Mouse (Mus musculus): ENCODE results near the gene Deup1. TPM values are rescaled to one million over a fixed set of nuclear protein-coding genes. Genes with fewer than 3 reads are reported as not detected.

Deup1 gene
- total RNA-seq (2015; ENCODE audit: low replicate concordance) (not detected in 2 replicates), total RNA-seq (2017; ENCODE audit: low replicate concordance) (0.28 TPM in 1 of 2 replicates, not detected in the other)

- ATAC-seq (replicated peaks; ENCODE audit: low FRiP score, poor library complexity, severe bottlenecking) = no peak
Measured at GRCm38 (mm10) chr9:15627785-15628287, at the start of gene Deup1. Gene Deup1, minus strand, starts transcription at chr9:15627933.

GRCm38 (mm10) chr9:15672251-15672650 is 44.5 kb upstream of the Deup1 start:
- ATAC-seq (replicated peaks; ENCODE audit: low FRiP score, poor library complexity, severe bottlenecking) = no peak

- ATAC-seq (replicated peaks; ENCODE audit: low FRiP score, poor library complexity, severe bottlenecking) = no peak
Measured at GRCm38 (mm10) chr9:15670002-15670527, 42.3 kb upstream of the Deup1 start.

GRCm38 (mm10) chr9:15669452-15669851 is 41.7 kb upstream of the Deup1 start:
- ATAC-seq (replicated peaks; ENCODE audit: low FRiP score, poor library complexity, severe bottlenecking) = no peak

DNA sequence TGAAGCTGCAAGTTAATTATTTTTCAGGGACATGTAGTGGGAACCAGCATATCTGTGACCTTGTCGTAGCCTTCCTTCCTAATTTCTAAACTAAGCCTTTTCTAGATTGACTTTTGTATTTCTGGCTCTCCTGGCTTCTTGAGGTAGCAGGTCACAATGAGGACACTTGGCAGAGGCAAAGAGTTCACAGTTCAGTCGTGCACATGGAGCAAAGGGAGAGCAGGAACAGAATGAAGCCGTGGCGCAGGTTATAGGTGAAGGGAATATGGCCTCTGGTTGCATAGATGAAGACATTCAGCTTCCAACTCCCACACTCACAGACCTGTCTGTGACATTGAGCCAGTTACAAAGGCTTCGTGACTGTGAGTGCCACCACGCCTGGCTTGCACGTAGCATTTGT is 36.9 kb upstream of the Deup1 start:
- no peak for ATAC-seq (replicated peaks; ENCODE audit: low FRiP score, poor library complexity, severe bottlenecking)

- no peak for ATAC-seq (replicated peaks; ENCODE audit: low FRiP score, poor library complexity, severe bottlenecking)
Measured at GRCm38 (mm10) chr9:15659069-15659468, 31.3 kb upstream of the Deup1 start.

GRCm38 (mm10) chr9:15658236-15658785 is 30.6 kb upstream of the Deup1 start:
- ATAC-seq (replicated peaks; ENCODE audit: low FRiP score, poor library complexity, severe bottlenecking) = no peak

DNA sequence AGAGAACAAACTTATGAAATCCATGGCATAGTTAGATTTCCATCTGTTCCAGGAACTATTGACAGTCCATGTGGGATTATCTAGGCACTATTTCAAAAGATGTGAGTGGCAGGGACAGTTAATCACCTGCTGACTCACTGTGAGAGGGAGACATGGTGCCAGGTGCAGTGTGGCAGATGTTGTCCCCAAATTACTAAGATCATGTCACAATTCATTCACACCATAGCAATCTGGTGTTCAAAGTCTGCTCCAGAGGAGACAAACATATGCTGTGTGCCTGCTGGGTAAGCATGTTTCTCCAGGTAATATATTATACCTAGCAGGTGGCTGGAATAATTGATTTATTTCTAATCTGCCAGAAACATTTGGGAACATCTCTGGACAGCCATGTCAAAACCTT is 25.3 kb upstream of the Deup1 start:
- no peak for ATAC-seq (replicated peaks; ENCODE audit: low FRiP score, poor library complexity, severe bottlenecking)

DNA sequence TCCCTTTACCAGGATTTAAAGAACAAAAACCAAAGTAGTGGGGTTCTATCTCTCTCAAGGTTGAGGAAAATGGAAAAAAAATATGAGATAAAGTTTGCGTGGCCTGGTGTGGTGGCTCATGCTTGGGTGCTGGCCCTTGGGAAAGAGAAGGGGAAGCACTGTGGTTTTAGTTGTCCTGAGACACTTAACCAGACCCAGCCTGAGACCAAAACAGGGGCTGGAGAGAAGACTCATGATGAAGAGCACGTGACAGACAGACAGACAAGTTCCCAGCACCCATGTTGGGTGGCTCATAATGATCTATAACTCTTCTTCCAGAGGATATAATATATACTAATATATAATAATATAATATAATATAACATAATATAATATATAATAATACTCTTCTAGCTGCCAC is 22.2 kb upstream of the Deup1 start:
- ATAC-seq (replicated peaks; ENCODE audit: low FRiP score, poor library complexity, severe bottlenecking) = no peak

- no peak for ATAC-seq (replicated peaks; ENCODE audit: low FRiP score, poor library complexity, severe bottlenecking)
Measured at GRCm38 (mm10) chr9:15627384-15627783, 349 bp downstream of the Deup1 start.

DNA sequence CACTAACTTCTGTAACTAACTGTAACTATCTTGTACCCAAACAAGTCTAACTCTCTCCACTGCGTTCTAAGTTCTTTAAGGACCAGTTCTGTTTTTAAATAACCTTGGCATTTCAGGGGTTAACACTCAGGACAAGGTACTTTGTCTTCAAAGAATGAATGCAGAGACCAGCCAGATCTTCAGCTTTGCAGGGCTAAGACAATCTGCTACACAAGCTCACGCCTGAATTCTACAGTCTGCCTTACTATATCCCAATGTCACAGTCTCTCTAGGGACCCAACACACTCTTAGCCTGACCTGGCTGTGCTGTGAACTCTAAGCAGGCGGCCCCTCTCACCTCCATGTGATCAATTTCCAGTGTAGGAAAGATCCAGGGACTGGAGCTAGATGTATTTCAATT is 3.0 kb downstream of the Deup1 start:
- no peak for ATAC-seq (replicated peaks; ENCODE audit: low FRiP score, poor library complexity, severe bottlenecking)

DNA sequence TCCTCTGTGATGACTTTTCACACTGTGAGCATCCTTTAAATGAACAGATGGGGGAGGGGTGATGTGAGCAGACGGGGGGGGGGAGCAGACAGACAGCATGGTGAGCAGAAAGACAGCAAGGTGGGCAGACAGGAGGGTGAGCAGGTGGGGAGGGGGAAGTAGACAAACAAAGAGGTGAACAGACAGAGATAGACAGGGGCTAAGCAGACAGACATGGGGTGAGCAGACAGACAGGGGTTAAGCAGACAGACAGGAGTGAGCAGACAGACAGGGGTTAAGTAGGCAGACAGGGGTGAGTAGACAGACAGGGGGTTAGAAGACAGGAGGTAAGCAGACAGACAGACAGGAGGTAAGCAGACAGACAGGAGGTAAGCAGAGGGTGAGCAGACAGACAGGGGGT is 8.0 kb downstream of the Deup1 start:
- ATAC-seq (replicated peaks; ENCODE audit: low FRiP score, poor library complexity, severe bottlenecking) = no peak

GRCm38 (mm10) chr9:15619020-15619590 is 8.6 kb downstream of the Deup1 start:
- ATAC-seq (replicated peaks; ENCODE audit: low FRiP score, poor library complexity, severe bottlenecking) = no peak

GRCm38 (mm10) chr9:15617061-15617460 is 10.7 kb downstream of the Deup1 start:
- ATAC-seq (replicated peaks; ENCODE audit: low FRiP score, poor library complexity, severe bottlenecking) = no peak

DNA sequence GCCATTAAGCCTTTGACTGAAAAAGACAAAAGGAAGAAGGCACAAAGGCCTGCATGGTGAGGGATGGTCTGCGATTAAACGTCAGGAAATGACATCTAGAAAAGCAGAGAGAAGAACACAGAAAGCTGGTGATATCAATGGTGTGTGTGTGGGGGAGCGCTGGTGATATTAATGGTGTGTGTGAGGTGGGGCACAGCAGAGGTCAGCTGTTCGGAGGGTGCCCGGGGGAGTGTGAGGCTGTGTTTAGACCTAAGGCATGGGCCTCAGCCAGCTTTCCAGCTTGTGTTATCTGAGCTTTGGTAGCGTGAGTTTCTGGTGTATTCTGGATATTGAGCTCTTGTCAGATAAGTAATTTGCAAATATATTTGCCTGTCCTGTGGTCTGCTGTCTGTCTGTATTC is 11.3 kb downstream of the Deup1 start:
- ATAC-seq (replicated peaks; ENCODE audit: low FRiP score, poor library complexity, severe bottlenecking) = no peak

- no peak for ATAC-seq (replicated peaks; ENCODE audit: low FRiP score, poor library complexity, severe bottlenecking)
Measured at GRCm38 (mm10) chr9:15609280-15609930, 18.3 kb downstream of the Deup1 start.

- no peak for ATAC-seq (replicated peaks; ENCODE audit: low FRiP score, poor library complexity, severe bottlenecking)
Measured at GRCm38 (mm10) chr9:15607601-15608000, 20.1 kb downstream of the Deup1 start.

DNA sequence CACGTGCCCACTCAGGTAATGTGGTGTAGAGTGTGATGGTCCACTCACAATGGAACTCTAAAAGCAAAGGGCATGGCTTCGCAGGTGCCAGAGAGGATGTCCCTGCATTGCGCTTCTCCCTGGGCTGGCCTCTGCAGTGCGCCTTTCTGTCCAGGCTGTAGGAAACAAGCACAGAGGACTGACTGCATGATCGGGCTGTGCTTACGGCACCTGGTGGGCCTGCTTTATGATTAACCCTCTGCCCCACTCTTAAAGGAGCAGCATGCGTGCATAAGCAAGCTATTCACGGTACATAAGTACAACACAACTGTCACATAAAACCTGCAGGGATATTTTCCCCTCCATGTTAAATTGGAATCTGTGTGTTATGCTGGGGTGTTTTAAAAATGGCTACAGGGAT is 24.6 kb downstream of the Deup1 start:
- ATAC-seq (replicated peaks; ENCODE audit: low FRiP score, poor library complexity, severe bottlenecking) = no peak

DNA sequence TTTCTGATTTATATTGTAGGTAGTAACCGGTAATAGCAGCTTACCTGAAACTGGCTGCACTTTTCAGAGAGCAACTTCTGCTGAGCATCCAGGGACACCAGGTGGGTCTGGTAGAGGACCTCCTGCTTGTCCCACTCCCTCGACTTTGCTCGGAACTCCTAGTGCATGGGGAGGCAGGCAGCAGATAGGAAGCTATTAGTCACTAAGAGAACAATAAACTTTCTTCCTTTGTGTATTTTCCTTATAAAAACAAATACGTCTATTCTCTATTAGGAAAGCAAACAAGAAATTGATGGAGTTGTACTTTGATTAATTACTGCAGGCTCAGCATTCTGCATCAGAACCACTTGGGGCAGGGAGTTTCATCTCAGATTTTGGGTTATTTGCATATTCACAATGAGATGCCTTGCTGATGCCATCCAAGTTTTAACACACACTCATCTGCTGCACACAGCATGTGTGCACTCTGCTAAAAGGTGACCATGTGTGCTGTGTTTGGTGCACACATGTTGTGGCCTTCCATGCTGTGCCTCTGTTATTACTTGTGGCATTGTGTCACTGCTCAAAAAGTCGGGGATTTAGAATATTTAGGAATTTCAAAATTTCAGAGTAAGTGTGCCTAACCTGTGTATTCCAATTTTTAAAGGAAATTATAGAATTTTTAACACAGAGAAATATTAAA is 26.7 kb downstream of the Deup1 start:
- ATAC-seq (replicated peaks; ENCODE audit: low FRiP score, poor library complexity, severe bottlenecking) = no peak

DNA sequence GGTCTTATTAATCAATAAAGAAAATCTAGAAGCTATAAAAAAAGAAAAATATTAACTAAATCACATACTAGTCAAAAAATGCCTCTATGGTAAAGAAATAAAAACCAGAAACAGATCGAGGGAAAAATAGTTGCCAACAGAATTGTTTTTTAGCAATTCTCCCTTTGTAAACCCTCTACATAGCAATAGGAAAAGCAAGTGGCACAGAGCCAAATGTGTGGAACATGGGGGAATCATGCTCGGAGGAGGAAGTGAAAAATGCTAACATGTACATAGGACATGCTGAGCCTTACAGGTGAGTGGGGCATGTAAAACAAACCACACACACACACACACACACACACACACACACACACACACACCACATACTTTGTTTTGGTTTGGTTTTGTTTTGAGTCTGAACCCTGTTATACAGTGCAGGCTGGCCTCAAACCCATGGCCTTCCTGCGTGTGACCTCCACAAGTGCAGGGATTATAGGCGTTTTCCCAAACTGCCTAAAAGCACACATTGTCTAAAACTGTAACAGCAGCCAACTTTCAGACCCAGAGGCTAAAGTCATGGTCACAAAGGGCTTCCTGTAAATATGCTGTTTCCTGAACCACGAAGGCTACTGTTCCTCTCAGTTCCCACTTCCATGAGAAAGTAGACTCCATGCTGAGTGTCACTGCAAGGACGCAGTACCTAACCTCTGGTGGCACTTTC is 27.4 kb downstream of the Deup1 start:
- ATAC-seq (replicated peaks; ENCODE audit: low FRiP score, poor library complexity, severe bottlenecking) = no peak
